Mouse (Mus musculus) splenic B cell, adult 2 months (primary cell): ENCODE measurements around the gene Slc25a39.
A peak's percentile ranks its signal among the peaks of the same experiment; 100 is the strongest.

ENCODE experiments used
- DNase-seq: peaks from one replicate; pipeline ENCODE4 v3.0.0-alpha.2; 2011; ENCODE audit warnings: low read depth, low spot score
- H3K27me3 ChIP-seq: 2 replicates; pipeline ENCODE4 v1.6.1; 2012; ENCODE audit warnings: mild to moderate bottlenecking, low read length, moderate library complexity, mixed read lengths; ENCODE audit not compliant: control insufficient read depth, poor library complexity, insufficient read depth, severe bottlenecking
- H3K36me3 ChIP-seq: 2 replicates; pipeline ENCODE4 v1.6.1; 2012; ENCODE audit warnings: mild to moderate bottlenecking, low read length, moderate library complexity, mixed read lengths; ENCODE audit not compliant: control insufficient read depth, poor library complexity, insufficient read depth, severe bottlenecking

The Slc25a39 gene

GRCm38 (mm10) chr11:102407834-102408215 lies at the start of gene Slc25a39:
TSS of gene Slc25a39 (minus strand) at chr11:102407946.
- H3K36me3 ChIP-seq, result peaks cover 3% of the 10 kb centered on the region; the same call in 1 of the 2 replicates
- no peaks in the 10 kb centered on the region for H3K27me3 ChIP-seq
- DNase-seq, result no peak

- peak; percentile 72 for DNase-seq
Observed at GRCm38 (mm10) chr11:102455740-102456396, 48.1 kb upstream of the Slc25a39 start.

GRCm38 (mm10) chr11:102453131-102453530 lies 45.4 kb upstream of the Slc25a39 start:
- Histone ChIP-seq H3K27me3 (no peaks in the 10 kb centered on the region), H3K36me3 (no peaks in the 10 kb centered on the region)
- DNase-seq, result no peak

More at GRCm38 (mm10) chr11:102455740-102456396, 48.1 kb upstream of the Slc25a39 start:
- no peaks in the 10 kb centered on the region for H3K27me3 ChIP-seq
- no peaks in the 10 kb centered on the region for H3K36me3 ChIP-seq

GRCm38 (mm10) chr11:102449043-102450008 lies 41.6 kb upstream of the Slc25a39 start:
- no peak for DNase-seq
- H3K36me3 ChIP-seq, result no peaks in the 10 kb centered on the region
- H3K27me3 ChIP-seq, result no peaks in the 10 kb centered on the region; the same call in 1 of the 2 replicates

- no peaks in the 10 kb centered on the region for H3K36me3 ChIP-seq
- H3K27me3 ChIP-seq, result no peaks in the 10 kb centered on the region; the same call in 1 of the 2 replicates
- DNase-seq, result no peak
Observed at GRCm38 (mm10) chr11:102448327-102448726, 40.6 kb upstream of the Slc25a39 start.

GRCm38 (mm10) chr11:102447497-102447896 lies 39.8 kb upstream of the Slc25a39 start, which contains the start of gene Fam171a2:
TSS of gene Fam171a2 (minus strand) at chr11:102447682.
- Histone ChIP-seq H3K36me3 (no peaks in the 10 kb centered on the region), H3K27me3 (no peaks in the 10 kb centered on the region; the same call in 1 of the 2 replicates)
- DNase-seq, result peak; percentile 75

GRCm38 (mm10) chr11:102446581-102447461 lies 39.1 kb upstream of the Slc25a39 start:
- Histone ChIP-seq H3K27me3 (no peaks in the 10 kb centered on the region; the same call in 1 of the 2 replicates), H3K36me3 (no peaks in the 10 kb centered on the region)
- DNase-seq, result no peak

GRCm38 (mm10) chr11:102445891-102446361 lies 38.2 kb upstream of the Slc25a39 start:
- no peak for DNase-seq
- no peaks in the 10 kb centered on the region for H3K36me3 ChIP-seq
- H3K27me3 ChIP-seq, result no peaks in the 10 kb centered on the region; the same call in 1 of the 2 replicates

GRCm38 (mm10) chr11:102445264-102445890 lies 37.6 kb upstream of the Slc25a39 start:
- no peak for DNase-seq
- H3K36me3 ChIP-seq, result no peaks in the 10 kb centered on the region
- no peaks in the 10 kb centered on the region; the same call in 1 of the 2 replicates for H3K27me3 ChIP-seq

- no peak for DNase-seq
- no peaks in the 10 kb centered on the region for H3K36me3 ChIP-seq
- no peaks in the 10 kb centered on the region; the same call in 1 of the 2 replicates for H3K27me3 ChIP-seq
Observed at GRCm38 (mm10) chr11:102444781-102445180, 37.0 kb upstream of the Slc25a39 start.

GRCm38 (mm10) chr11:102444321-102444720 lies 36.6 kb upstream of the Slc25a39 start:
- DNase-seq, result no peak
- Histone ChIP-seq H3K36me3 (no peaks in the 10 kb centered on the region), H3K27me3 (no peaks in the 10 kb centered on the region; the same call in 1 of the 2 replicates)

GRCm38 (mm10) chr11:102443740-102444139 lies 36.0 kb upstream of the Slc25a39 start:
- no peaks in the 10 kb centered on the region; the same call in 1 of the 2 replicates for H3K27me3 ChIP-seq
- DNase-seq, result no peak
- H3K36me3 ChIP-seq, result no peaks in the 10 kb centered on the region

GRCm38 (mm10) chr11:102442089-102442488 lies 34.3 kb upstream of the Slc25a39 start:
- Histone ChIP-seq H3K27me3 (no peaks in the 10 kb centered on the region; the same call in 1 of the 2 replicates), H3K36me3 (no peaks in the 10 kb centered on the region)
- DNase-seq, result no peak
